Mouse (Mus musculus) midbrain, postnatal 0 days (tissue): ENCODE data around the gene Dcaf5. TPM values are rescaled to one million over a fixed set of nuclear protein-coding genes. Genes with fewer than 3 reads are reported as not detected.
"Not testable (repeated sequence)": the region's sequence is repeated elsewhere in the genome, so short reads cannot be mapped to it uniquely, and the experiment has no call there.

Experiments used
- ATAC-seq: fragments of 200-750 bp; cut with Nextera tagmentation; 2 replicates; pipeline ENCODE4 v1.8.0; 2017; ENCODE audit warnings: moderate number of reproducible peaks, mild to moderate bottlenecking, moderate TSS enrichment, moderate library complexity; ENCODE audit not compliant: low FRiP score
- DNase-seq: peaks from one replicate; pipeline ENCODE4 v3.0.0-alpha.2; 2015; ENCODE audit warnings: low spot score
- H3K27ac ChIP-seq: fragments of 300-500 bp; sonication (generic); 2 replicates; pipeline ENCODE4 v1.5.1; 2014; ENCODE audit warnings: low read depth, mild to moderate bottlenecking, low read length, mixed read lengths
- H3K27me3 ChIP-seq: fragments of 300-500 bp; sonication (generic); 2 replicates; pipeline ENCODE4 v1.6.1; 2014; ENCODE audit warnings: low read length, control low read depth, mixed read lengths; ENCODE audit not compliant: insufficient read depth
- H3K36me3 ChIP-seq: fragments of 300-500 bp; sonication (generic); 2 replicates; pipeline ENCODE4 v1.6.1; 2014; ENCODE audit warnings: low read length, control low read depth, mixed read lengths; ENCODE audit not compliant: insufficient read depth
- H3K4me1 ChIP-seq: fragments of 300-500 bp; sonication (generic); 2 replicates; pipeline ENCODE4 v1.6.1; 2014; ENCODE audit warnings: mild to moderate bottlenecking, control low read depth, antibody characterized with exemption, low read length, mixed read lengths; ENCODE audit not compliant: insufficient read depth
- H3K4me2 ChIP-seq: fragments of 300-500 bp; sonication (generic); 2 replicates; pipeline ENCODE4 v1.6.1; 2014; ENCODE audit warnings: low read depth, mild to moderate bottlenecking, low read length, mixed read lengths; ENCODE audit not compliant: poor library complexity, severe bottlenecking
- H3K4me3 ChIP-seq: fragments of 300-500 bp; sonication (generic); 2 replicates; pipeline ENCODE4 v1.5.1; 2014; ENCODE audit warnings: low read depth, mild to moderate bottlenecking, low read length, moderate library complexity
- H3K9ac ChIP-seq: fragments of 300-500 bp; sonication (generic); replicated peaks from 2 replicates; pipeline ENCODE4 v1.6.1; 2014; ENCODE audit warnings: mild to moderate bottlenecking, low read length, moderate library complexity, mixed read lengths; ENCODE audit not compliant: poor library complexity, severe bottlenecking
- H3K9me3 ChIP-seq: fragments of 300-500 bp; sonication (generic); 2 replicates; pipeline ENCODE4 v1.6.1; 2016; ENCODE audit warnings: low read length, control low read depth
- CTCF ChIP-seq: IDR thresholded peaks from 2 replicates; pipeline ENCODE4 v1.5.1; 2016; ENCODE audit warnings: antibody characterized with exemption, mild to moderate bottlenecking
- WGBS: fragments of 180-500 bp; shearing (Covaris S2); extraction: QIAGEN DNeasy Blood & Tissue Kit; methylation state at CpG from one replicate; pipeline ENCODE4 v1.1.7; 2014; 5-methylcytosine and 5-hydroxymethylcytosine counted together
- polyA plus RNA-seq: library from polyadenylated mRNA; unstranded; fragments of >200 nt; fragmentation: Nextera tagmentation; extraction: Ambion mirVana; gene quantifications from 2 replicates; pipeline ENCODE4 v1.2.1, GENCODE M21; 2015
- total RNA-seq: library from RNA; depleted of rRNA; stranded (reverse); fragments of >200 nt; gene quantifications from 2 replicates; pipeline ENCODE4 v1.2.3, GENCODE M21; 2014

Gene Dcaf5
- total and polyA plus RNA-seq, 2 experiments from 2014 or later, result 17.6 to 97.6 TPM

- DNase-seq (peak; percentile 3), ATAC-seq (no peak)
- no peaks in the 10 kb centered on the region for H3K36me3 ChIP-seq
- H3K27ac ChIP-seq, result peak overlapping the region; percentile 57; the same call in 1 of the 2 replicates
- 5% methylated on average over 17 of the region's 17 CpGs for WGBS
- TF ChIP-seq CTCF, result no peak
- H3K4me1 ChIP-seq, result 0 out of 2 replicates have a peak, but pooled peaks cover 4% of the 10 kb centered on the region
- peak overlapping the region; percentile 86 for H3K4me3 ChIP-seq
- H3K4me2 ChIP-seq, result peak overlapping the region; percentile 61
- H3K9ac ChIP-seq, result peak overlapping the region; percentile 70
- H3K9me3 ChIP-seq, result no peaks in the 10 kb centered on the region
- H3K27me3 ChIP-seq, result no peaks in the 10 kb centered on the region
These were observed 27.4 kb upstream of the Dcaf5 start for GRCm38 (mm10) chr12:80463666-80464269.

GRCm38 (mm10) chr12:80462942-80463651 lies 26.7 kb upstream of the Dcaf5 start, which contains the start of gene Exd2:
TSS of gene Exd2 (plus strand) at chr12:80463095.
- Histone ChIP-seq H3K9ac (peak within 1 kb of the TSS; percentile 70), H3K9me3 (no peaks in the 10 kb centered on the region), H3K36me3 (no peaks in the 10 kb centered on the region), H3K4me2 (peak within 1 kb of the TSS; percentile 61), H3K4me1 (0 out of 2 replicates have a peak, but pooled peaks cover 4% of the 10 kb centered on the region), H3K27me3 (no peaks in the 10 kb centered on the region), H3K27ac (peak within 1 kb of the TSS; percentile 57), H3K4me3 (peak within 1 kb of the TSS; percentile 86)
- WGBS, result under 1% methylated on average over 45 of the region's 45 CpGs
- DNase-seq (peak; percentile 95), ATAC-seq (peak; percentile 96)
- TF ChIP-seq CTCF, result peak; percentile 39

- not testable (repeated sequence) for H3K27me3 ChIP-seq, H3K9me3 ChIP-seq, H3K36me3 ChIP-seq, H3K4me1 ChIP-seq
- Histone ChIP-seq H3K4me3 (peak overlapping the region; percentile 86), H3K27ac (peak overlapping the region; percentile 57; the same call in 1 of the 2 replicates), H3K9ac (0 out of 2 replicates have a peak overlapping the region, but pooled peaks have one; percentile 70), H3K4me2 (peak overlapping the region; percentile 61)
- WGBS, result 7% methylated on average over 10 of the region's 10 CpGs
- peak; percentile 60 for TF ChIP-seq CTCF
- ATAC-seq (peak; percentile 43; the same call in 1 of the 2 replicates), DNase-seq (peak; percentile 66)
These were observed 26.0 kb upstream of the Dcaf5 start for GRCm38 (mm10) chr12:80462292-80462896.

- no peak for ATAC-seq
- H3K4me1 ChIP-seq, result no peaks in the 10 kb centered on the region
These were observed 21.6 kb upstream of the Dcaf5 start for GRCm38 (mm10) chr12:80458033-80458432.

GRCm38 (mm10) chr12:80453506-80453905 lies 17.1 kb upstream of the Dcaf5 start:
- 87% methylated on average over 1 of the region's 1 CpGs for WGBS
- Histone ChIP-seq H3K4me3 (no peak overlapping the region), H3K27me3 (no peaks in the 10 kb centered on the region), H3K4me1 (no peaks in the 10 kb centered on the region), H3K27ac (no peak overlapping the region), H3K9me3 (no peaks in the 10 kb centered on the region), H3K9ac (no peak overlapping the region), H3K4me2 (no peak overlapping the region), H3K36me3 (no peaks in the 10 kb centered on the region)
- ATAC-seq, result no peak
- no peak for DNase-seq
- TF ChIP-seq CTCF, result no peak

More at GRCm38 (mm10) chr12:80458033-80458432, 21.6 kb upstream of the Dcaf5 start:
- H3K27ac ChIP-seq, result no peak overlapping the region
- DNase-seq, result no peak
- no peak overlapping the region for H3K9ac ChIP-seq
- H3K9me3 ChIP-seq, result no peaks in the 10 kb centered on the region
- H3K36me3 ChIP-seq, result no peaks in the 10 kb centered on the region
- no peaks in the 10 kb centered on the region for H3K27me3 ChIP-seq
- TF ChIP-seq CTCF, result no peak
- H3K4me3 ChIP-seq, result no peak overlapping the region
- H3K4me2 ChIP-seq, result no peak overlapping the region
- WGBS, result 76% methylated on average over 5 of the region's 5 CpGs
